Mouse (Mus musculus) right cerebral cortex, postnatal 10 days (tissue): ENCODE measurements at regions not wholly inside any gene's neighbourhood (a gene's known extent, or its start where the extent isn't known, plus 50 kb on each side); places are given as distances from the start of the nearest gene placed in this dataset.
"Not testable (repeated sequence)": the region's sequence is repeated elsewhere in the genome, so short reads cannot be mapped to it uniquely, and the experiment has no call there.

Experiments
- DNase-seq, 2 experiments: peaks; one replicate each; pipeline ENCODE4 v3.0.0; 2021; ENCODE audit warnings: low spot score in 2 of 2

DNA sequence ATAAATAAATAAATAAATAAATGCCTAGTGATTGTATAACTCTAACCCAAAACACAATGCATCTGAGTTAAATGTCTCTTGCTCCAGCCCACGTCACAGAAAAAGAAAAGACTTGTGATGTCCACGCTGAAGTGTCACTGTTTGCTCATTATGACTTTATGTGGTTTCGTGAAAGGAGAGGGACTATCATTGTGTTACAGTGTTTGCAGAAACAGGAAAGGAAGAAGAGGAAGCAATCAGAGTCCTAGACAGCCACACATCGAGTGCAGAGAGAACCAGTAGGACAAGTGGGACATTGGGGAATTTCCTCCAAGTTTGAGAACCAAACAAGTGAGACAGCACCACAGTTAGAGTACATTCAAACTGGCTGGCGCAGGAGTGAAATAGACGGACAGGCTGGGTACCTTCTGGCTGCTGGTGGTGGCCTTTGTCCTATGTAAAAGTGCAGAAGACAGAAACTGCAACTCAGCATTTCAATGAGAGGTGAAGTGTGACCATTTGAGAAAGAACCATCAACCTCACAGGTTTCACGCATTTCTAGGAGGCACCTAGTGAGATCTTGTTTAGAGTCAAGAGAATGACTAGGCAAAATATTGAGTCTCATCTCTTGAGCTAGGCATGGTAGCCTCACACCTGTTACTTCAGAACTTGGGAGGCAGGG is 59.6 kb downstream of the Fasl start:
- DNase-seq: no peak

DNA sequence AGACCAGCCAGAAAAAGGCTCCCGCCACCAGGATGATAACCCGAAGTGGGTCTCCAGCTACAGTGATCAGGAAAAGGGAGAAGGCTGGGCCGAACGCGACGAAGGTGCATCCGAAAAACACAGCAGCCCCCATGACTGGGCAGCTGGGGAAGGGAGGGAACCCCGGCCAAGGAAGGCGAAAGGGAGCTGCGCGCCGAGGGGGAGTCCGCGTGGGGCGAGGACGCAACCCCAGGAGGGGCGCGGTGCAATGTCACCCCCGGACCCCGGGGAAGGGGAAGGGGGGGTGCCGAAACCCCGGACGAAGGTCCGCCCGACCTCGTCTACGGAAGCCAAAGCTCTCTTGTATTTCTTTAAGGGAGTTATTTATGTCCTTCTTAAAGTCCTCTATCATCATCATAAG is 60.9 kb downstream of the Fasl start:
- not testable (repeated sequence) for DNase-seq

- DNase-seq: not testable (repeated sequence)
Measured at GRCm38 (mm10) chr1:161726098-161726497, 62.2 kb downstream of the Fasl start.

DNA sequence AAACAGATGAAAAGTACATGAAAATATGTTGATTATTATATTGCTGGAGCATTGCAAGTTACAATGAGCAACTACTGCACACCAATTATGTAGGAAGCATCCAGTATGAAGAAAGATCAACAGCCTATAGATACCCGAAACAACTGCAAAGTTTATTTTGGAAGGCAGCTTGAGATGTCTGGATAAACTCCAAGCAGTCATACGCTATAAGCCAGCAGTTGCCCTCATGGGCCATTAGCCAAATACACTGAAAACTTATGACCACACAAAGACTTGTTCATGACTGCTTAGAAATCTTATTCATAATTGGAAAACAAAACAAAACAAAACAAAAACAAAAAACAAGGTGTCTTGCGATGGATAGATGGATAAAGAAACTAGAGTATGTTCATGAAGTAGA is 68.4 kb downstream of the Fasl start:
- no peak for DNase-seq

GRCm38 (mm10) chr1:161718254-161718653 is 70.0 kb downstream of the Fasl start:
- no peak for DNase-seq

DNA sequence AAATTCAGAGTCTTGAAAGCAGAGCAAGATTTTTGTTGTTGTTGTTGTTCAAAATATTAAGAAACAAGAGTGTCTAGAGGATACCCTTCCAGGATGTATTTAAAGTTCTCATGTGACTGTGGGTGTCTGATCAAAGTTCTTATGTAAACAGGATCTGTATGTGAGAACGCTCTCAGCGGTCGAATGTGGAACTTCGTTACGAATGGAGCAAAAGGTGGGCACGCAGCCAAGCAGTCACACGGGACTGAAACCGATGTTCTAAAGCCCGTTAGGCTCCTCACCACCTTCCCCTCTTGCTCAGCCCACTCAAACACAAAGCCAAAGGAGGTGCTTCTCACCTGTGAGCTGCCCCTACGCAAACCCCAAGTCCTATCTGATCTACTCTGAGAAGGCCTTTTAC is 75.4 kb downstream of the Fasl start:
- peak; percentile 71 to 77 for DNase-seq

- no peak for DNase-seq
Measured at GRCm38 (mm10) chr1:161712283-161712682, 76.0 kb downstream of the Fasl start.

DNA sequence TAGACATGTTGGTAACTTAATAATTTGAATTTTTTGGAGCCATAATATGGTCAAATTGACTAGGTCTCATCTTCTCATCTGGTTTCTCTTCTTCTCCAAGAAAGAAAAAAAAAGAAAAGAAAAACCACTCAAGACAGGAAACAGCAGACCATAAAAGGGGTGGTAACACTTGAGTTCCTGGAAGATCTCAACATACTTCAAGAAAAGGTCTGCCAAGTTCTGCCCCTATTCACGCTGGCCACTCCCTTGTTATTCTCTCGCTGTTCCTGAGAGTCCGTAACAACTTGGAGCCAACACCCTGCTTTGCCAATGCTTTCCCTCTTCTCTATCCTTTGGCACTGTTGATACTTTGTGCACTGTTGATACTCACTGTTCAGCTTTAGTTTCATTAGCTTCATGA is 81.2 kb downstream of the Fasl start:
- no peak for DNase-seq

- DNase-seq: no peak
Measured at GRCm38 (mm10) chr1:161704961-161705360, 83.3 kb downstream of the Fasl start.

GRCm38 (mm10) chr1:161704527-161704926 is 83.8 kb downstream of the Fasl start:
- no peak for DNase-seq

DNA sequence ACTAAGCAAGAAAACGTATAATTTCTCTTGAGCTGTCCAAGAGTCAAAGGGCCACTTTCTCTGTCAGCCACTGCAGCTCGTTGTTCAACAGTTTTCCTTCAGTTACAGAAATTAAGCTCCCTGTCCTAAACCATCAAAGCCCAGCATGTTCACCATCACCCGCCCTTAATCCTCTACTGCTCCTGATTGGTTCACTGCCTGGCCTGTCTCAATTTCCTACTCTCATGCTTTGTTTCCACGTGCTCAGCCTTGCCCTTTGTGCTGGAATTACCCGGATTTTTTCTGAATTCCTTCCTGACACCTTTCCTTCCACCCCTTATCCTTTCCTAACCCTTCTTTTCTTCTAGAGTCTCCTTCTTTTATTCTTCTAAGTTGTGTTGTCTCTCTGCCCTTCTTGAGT is 92.4 kb downstream of the Fasl start:
- no peak for DNase-seq

- no peak for DNase-seq
Measured at GRCm38 (mm10) chr1:161693768-161694160, 94.5 kb downstream of the Fasl start.

- no peak for DNase-seq
Measured at GRCm38 (mm10) chr1:161692836-161693767, 95.2 kb downstream of the Fasl start.

DNA sequence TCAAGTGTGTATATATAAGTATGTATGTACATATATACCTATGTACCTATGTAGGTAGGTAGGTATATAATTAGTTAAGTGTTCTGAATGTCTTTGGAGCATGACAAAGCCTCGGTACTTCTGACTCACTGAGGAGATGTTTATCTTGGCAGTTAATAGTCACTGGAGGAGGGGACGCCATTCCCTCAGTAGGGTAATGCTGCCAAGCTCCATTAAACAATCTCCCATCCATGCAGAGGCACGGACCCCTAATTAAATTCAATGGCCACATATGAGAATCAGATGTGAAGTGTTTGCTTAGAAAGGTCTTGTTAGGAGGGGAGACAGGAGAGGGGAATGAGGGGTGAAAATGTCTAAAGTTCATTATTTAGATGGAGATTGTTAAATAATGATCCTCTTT is 99.3 kb downstream of the Fasl start:
- no peak for DNase-seq

- peak; percentile 64 to 79 for DNase-seq
Measured at GRCm38 (mm10) chr1:161687548-161687947, 100.7 kb downstream of the Fasl start.

- peak; percentile 29 to 42 for DNase-seq
Measured at GRCm38 (mm10) chr1:161680558-161680957, 107.7 kb downstream of the Fasl start.

- no peak for DNase-seq
Measured at GRCm38 (mm10) chr1:161670937-161671336, 117.4 kb downstream of the Fasl start.

- no peak for DNase-seq
Measured at GRCm38 (mm10) chr1:161664321-161664720, 124.0 kb downstream of the Fasl start.

DNA sequence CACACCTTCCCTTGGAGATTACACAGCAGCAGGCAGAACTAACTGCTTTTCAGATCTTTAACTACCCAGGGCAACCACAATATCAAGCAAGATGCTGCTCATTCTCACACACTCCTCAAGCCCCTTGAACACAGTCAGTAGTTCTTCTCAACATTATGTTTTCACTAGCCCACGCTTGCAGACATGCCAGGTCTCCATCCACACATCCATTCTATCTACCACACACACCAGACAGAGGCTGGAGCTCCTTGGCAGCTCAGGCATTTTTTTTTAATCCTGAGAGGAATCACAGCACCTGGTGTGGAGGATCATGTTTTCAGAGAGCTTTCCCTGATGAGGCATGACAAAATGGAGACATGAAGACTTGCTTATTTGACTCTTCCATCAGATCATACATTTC is 124.9 kb downstream of the Fasl start:
- DNase-seq: no peak

DNA sequence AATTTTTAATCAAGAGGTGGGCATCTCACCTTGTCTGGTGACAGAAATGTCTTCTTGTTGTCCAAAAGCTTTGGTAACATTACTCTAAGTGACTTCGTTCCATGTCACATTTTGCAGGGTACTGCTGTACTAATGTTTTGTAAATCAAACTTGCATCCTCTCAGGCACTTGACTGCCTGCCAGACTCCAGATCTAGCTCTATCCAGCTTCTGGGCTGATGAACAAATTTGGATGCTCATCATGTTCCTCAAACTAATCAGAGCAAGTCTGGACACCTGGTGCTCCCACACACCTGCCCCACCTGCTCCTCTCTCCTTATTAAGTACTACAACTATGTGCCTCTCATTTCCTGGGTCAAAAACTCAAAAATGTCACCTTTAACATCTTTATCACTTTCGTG is 126.1 kb downstream of the Fasl start:
- DNase-seq: peak in 1 of 2 experiments; percentile 43

DNA sequence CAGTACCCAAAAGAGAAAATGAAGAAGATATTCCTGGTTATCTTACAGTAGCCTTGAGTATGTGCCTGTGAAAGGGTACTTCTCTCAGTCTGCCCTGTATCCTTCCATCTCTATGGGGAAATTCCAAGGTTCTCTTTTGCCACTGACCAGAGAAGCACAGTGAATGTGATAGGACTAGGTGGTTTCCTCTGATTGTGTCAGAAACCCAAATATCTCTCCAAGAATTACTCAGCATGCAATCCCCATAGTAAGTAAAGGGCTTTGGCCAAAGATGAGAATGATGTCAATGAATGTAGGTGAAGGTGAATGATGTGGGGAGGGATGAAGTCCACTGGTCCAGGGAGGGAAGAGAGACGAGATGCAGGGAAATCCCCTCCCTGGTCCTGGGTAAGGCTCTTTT is 130.8 kb downstream of the Fasl start:
- DNase-seq: no peak

DNA sequence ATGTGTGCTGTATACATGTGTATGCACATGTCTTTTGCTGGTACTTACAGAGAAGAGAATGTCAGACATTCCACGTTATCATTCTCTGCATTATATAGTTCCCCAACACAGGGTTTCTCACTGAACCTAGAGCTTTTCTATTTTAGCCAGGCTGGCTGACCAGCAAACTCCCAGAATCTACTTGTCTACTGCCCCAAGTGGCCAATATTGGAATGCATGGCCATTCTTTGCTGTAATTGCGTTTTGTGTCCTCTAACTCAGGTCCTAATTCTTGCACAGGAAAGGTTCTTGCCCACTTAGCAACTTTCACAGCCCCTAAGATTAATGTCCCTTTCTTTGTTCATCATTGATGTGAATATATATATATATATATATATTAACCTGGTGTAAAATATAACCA is 138.9 kb downstream of the Fasl start:
- no peak for DNase-seq

DNA sequence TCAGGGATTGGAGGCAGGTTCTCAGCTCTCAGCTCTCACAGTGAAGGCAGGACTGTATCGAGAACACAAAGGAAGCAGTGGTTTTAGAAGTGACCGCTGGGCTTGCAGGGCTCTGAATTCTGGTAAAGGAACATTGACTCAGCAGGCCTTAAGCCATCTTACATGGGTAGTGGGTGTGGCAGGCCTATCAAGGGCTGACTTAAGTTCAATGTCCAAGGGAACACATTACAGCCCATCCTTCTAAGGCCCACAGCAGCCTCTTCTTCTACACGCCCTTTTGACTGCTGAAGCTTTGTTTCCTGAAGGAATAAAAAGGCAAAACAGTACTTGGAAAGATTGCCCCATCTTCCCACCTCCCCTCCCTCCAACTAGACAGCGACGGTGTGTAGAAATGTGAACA is 137.6 kb downstream of the Tnfsf18 start:
- no peak for DNase-seq
